Mouse (Mus musculus): ENCODE measurements around the gene Pomt1. TPM values are rescaled to one million over a fixed set of nuclear protein-coding genes. Genes with fewer than 3 reads are reported as not detected.

Pomt1 gene
- 10 to 100 TPM; 21.4 to 31.1 (median 26.2) TPM for total RNA-seq (2022)

GRCm38 (mm10) chr2:32235886-32236759 is at the start of gene Pomt1:
Gene Pomt1 (plus strand): TSS chr2:32236590.
- peak; percentile 84 to 94 for DNase-seq (ENCODE audit: low spot score in 2 of 2)

- peak; percentile 80 to 82 for DNase-seq (ENCODE audit: low spot score in 2 of 2)
Measured at GRCm38 (mm10) chr2:32187019-32187551, 49.3 kb upstream of the Pomt1 start.

DNA sequence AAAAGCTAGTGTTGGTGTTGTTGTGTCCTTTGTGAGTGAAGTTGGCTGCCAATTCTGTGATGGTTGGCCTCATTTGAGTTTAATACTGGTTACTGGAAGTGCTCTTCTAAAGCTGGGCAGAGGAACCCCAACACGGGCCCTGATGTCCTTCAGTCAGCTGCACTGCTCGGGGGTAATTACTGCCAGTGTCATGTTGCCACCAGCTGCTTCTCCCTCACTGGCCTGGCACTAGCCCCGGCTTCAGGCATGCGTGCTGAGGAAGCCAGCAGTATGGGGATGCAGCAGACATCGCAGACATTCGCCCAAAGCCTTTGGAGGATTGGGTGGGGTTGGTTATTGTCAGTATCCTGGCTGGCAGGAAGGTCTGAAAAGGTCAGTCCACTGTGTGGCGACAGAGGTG is 48.7 kb upstream of the Pomt1 start:
- no peak for DNase-seq (ENCODE audit: low spot score in 2 of 2)

GRCm38 (mm10) chr2:32189060-32189681 is 47.2 kb upstream of the Pomt1 start:
- DNase-seq (ENCODE audit: low spot score in 2 of 2) = no peak

DNA sequence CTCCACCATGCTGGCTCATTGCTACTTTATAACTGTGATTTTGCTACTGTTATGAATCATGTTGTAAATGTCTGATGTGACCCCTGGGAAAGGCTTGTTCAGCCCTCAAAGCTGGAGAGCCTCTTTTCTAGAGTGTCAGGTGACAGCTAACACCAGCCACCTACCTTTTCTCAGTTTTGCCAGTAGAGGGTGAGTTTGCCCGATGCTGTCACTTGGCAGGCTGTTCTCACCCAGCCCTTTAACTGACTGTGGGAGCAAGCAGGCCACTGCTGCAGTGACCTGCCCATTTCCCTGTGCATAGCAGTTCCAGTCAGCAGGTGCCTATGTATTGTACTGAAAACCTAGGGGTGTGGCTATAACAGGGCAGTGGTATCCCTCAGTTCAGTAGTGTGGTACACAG is 45.8 kb upstream of the Pomt1 start:
- DNase-seq (ENCODE audit: low spot score in 2 of 2) = no peak

DNA sequence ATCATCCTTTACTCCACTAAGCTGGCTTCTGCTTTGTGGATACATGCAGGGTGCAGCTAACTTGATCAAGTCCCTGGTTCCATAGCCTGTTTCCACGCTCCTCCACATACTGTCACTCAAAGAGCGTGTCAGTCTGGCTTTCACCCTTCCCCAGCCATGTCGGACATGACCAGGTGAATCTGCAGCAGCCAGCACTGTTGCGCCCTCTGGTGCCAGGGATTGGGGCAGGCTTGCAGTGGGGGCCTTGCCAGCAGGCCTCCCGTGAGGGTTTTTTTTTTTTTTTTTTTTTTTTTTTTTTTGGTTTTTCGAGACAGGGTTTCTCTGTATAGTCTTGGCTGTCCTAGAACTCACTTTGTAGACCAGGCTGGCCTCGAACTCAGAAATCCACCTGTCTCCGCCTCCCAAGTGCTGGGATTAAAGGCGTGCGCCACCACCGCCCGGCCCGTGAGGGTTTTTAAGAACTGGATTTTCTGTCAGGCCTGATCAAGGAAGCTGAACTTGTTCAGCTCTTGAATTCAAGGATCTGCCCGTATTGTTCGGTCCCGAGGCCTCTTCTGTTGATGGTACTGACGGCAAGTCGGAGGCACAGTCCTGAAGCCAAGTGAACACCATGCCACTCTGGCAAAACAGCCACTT is 44.4 kb upstream of the Pomt1 start:
- no peak for DNase-seq (ENCODE audit: low spot score in 2 of 2)

- DNase-seq (ENCODE audit: low spot score in 2 of 2) = no peak
Measured at GRCm38 (mm10) chr2:32198977-32199376, 37.4 kb upstream of the Pomt1 start.

DNA sequence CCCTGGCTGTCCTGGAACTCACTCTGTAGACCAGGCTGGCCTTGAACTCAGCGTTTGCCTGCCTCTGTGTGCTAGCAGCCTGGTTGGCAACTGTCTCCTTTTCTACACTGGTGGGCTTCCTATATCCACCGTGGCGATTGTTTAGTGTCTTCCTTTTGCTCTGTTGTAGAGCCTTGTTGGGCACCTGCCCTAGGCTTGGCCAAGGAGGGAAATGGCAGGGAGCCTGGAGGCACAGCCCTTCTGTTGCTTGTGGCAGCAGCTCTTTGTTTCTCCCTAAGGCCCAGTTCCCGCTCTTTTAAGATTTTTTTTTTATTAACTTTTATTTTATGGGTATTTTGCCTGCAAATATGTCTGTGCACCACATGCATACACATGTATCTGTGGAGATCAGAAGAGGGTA is 36.4 kb upstream of the Pomt1 start:
- no peak for DNase-seq (ENCODE audit: low spot score in 2 of 2)

DNA sequence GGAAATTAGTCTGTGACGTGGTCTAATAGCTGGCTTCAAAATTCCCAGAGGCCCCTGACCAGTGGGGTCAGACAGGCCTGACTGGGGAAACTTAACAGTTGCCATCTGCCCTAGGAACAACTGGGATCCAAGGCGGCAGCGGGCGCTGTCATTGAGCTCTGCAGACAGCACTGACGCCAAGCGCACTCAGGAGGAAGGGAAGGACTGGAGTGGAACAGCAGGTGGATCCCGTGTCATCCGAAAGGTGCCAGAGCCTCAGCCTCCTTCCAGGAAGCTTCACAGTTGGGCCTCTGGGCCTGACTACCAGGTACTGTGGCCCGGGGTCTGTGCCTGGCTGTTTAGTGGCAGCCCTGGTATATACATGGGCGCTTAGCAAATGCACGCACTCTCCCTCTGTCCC is 35.7 kb upstream of the Pomt1 start:
- DNase-seq (ENCODE audit: low spot score in 2 of 2) = no peak

DNA sequence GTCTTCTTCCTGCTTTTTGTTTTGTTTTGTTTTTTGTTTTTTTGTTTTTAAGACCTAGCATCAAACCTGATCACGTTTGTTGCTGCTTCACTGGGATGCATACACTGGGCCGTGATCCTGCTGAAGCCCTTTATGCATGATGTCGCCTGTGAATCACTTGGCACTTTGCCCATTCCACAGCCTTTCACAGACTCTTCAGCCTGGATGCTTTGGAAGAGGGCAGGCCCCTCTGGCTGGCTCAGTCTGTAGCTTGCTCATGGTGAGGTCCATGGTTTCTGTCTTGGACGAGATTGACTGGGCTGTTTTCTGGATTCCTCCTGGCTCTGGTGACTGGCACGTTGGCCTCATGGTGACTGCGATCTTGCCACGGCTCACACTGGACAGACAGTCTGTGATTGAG is 34.9 kb upstream of the Pomt1 start:
- DNase-seq (ENCODE audit: low spot score in 2 of 2) = no peak

DNA sequence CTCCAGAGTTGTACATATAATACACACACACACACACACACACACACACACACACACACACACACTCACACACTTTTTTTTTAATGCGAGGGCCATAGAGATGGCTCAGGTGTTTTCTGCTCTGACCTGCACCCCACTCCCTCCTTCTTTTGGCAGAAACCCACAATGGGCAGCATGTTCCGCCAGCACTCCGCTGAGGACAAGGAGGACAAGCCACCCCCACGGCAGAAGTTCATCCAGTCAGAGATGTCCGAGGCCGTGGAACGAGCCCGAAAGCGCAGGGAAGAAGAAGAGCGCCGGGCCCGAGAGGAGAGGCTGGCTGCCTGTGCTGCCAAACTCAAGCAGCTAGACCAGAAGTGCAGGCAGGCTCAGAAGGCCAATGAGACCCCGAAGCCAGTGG is 32.5 kb upstream of the Pomt1 start:
- DNase-seq (ENCODE audit: low spot score in 2 of 2) = no peak

- DNase-seq (ENCODE audit: low spot score in 2 of 2) = no peak
Measured at GRCm38 (mm10) chr2:32207682-32208081, 28.7 kb upstream of the Pomt1 start.

- no peak for DNase-seq (ENCODE audit: low spot score in 2 of 2)
Measured at GRCm38 (mm10) chr2:32211689-32212088, 24.7 kb upstream of the Pomt1 start.

- no peak for DNase-seq (ENCODE audit: low spot score in 2 of 2)
Measured at GRCm38 (mm10) chr2:32213000-32213399, 23.4 kb upstream of the Pomt1 start.

DNA sequence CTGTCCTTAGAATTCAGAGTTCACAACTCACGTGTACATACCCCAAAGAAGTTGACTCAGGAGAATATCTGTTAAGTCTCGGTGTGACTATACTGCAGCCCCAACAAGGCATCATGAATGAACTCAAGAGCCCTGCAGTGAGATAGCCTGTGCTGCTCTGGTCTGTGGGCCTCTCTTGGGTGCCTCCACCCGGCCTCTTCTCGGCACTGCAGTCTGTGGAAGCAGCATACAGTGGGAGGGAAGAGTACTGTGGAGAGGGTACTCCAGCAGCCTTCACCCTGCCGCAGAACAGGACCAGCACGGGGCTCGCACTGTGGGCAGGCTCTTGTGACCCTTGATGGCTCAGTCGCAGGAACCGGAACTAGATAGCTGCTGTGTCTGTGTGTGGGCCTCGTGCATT is 20.8 kb upstream of the Pomt1 start:
- DNase-seq (ENCODE audit: low spot score in 2 of 2) = no peak

GRCm38 (mm10) chr2:32216506-32216905 is 19.9 kb upstream of the Pomt1 start:
- no peak for DNase-seq (ENCODE audit: low spot score in 2 of 2)

DNA sequence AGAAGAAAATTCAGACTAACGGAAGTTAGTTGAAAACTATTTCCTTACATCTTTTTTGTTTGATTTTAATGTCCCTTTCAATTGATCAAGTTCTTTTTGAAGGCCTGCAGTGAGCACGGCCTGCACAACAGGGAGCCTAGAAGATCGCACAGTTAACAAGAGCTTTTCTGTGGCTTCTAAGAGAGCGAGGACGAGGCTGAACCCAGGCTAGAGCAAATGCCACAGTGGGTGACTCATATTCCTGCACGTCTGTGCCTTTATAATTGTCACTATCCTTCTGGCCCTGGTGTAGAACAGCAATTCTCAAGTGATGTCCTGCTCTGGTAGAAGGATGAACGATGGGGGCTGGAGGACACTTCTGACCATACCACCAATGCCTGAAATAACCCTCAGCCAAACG is 18.7 kb upstream of the Pomt1 start:
- no peak for DNase-seq (ENCODE audit: low spot score in 2 of 2)

DNA sequence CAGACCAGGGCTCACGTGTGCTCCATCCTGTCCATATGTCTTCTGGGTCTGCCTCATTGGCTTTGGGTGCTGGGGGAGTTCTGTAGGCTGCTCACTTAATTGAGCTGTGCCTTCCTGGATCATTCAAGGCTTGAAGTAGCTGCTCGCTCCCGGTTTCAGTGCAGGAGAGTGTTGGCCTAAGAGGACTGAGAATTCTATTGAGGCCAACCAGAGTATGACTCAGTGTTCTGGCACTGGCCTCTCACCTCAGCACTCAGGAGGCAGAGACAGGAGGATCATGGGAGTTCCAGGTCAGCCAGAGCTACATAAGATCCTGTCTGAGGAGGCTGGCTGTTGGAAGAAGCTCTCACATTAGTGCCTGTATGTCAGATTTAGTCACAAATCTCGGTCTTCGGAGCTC is 18.3 kb upstream of the Pomt1 start:
- no peak for DNase-seq (ENCODE audit: low spot score in 2 of 2)

GRCm38 (mm10) chr2:32218541-32219334 is 17.7 kb upstream of the Pomt1 start:
- no peak for DNase-seq (ENCODE audit: low spot score in 2 of 2)

- no peak for DNase-seq (ENCODE audit: low spot score in 2 of 2)
Measured at GRCm38 (mm10) chr2:32219501-32219900, 16.9 kb upstream of the Pomt1 start.

DNA sequence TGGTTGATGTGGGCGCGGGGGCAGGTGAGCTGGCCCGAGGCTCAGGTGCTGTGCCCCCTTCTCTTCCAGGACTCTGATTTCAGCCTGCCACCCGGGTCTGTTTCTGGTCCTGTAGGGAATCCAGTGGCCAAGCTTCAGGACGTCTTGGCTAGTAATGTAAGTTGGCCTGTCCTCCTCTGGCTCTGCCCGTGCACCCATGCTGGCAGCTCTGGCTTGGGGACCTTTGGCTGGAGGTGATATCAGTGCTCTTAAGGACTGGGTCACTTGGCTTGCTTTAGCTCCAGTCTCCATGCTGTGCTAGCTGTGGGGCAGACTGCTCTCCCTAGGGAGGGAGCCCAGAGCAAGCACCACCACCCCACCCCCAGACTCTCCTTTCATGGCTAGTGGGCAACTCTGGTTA is 16.4 kb upstream of the Pomt1 start:
- no peak for DNase-seq (ENCODE audit: low spot score in 2 of 2)
